Mouse (Mus musculus) cerebellum, adult 9-11 months (tissue): Measurements from ENCODE around the gene Diaph3.
"Not testable (repeated sequence)": the region's sequence is repeated elsewhere in the genome, so short reads cannot be mapped to it uniquely, and the experiment has no call there.

Experiments used
- DNase-seq: peaks from one replicate; pipeline ENCODE4 v3.0.0; 2022

Diaph3 gene

GRCm38 (mm10) chr14:86727538-86728045 is 413.4 kb downstream of the Diaph3 start:
- DNase-seq: no peak

- no peak for DNase-seq
These were observed 419.3 kb downstream of the Diaph3 start for GRCm38 (mm10) chr14:86721768-86722167.

- DNase-seq: no peak
These were observed 420.0 kb downstream of the Diaph3 start for GRCm38 (mm10) chr14:86721082-86721481.

- not testable (repeated sequence) for DNase-seq
These were observed 420.6 kb downstream of the Diaph3 start for GRCm38 (mm10) chr14:86720408-86720807.

- no peak for DNase-seq
These were observed 426.8 kb downstream of the Diaph3 start for GRCm38 (mm10) chr14:86714088-86714690.

GRCm38 (mm10) chr14:86704080-86704479 is 437.0 kb downstream of the Diaph3 start:
- DNase-seq: no peak

- DNase-seq: no peak
These were observed 439.9 kb downstream of the Diaph3 start for GRCm38 (mm10) chr14:86701145-86701544.

GRCm38 (mm10) chr14:86697887-86698286 is 443.1 kb downstream of the Diaph3 start:
- no peak for DNase-seq

- no peak for DNase-seq
These were observed 448.3 kb downstream of the Diaph3 start for GRCm38 (mm10) chr14:86692714-86693113.

GRCm38 (mm10) chr14:86691298-86691697 is 449.7 kb downstream of the Diaph3 start:
- no peak for DNase-seq

GRCm38 (mm10) chr14:86684585-86685503 is 456.2 kb downstream of the Diaph3 start:
- DNase-seq: no peak

GRCm38 (mm10) chr14:86681951-86682350 is 459.1 kb downstream of the Diaph3 start:
- no peak for DNase-seq

GRCm38 (mm10) chr14:86678992-86679391 is 462.0 kb downstream of the Diaph3 start:
- DNase-seq: no peak

- DNase-seq: no peak
These were observed 462.8 kb downstream of the Diaph3 start for GRCm38 (mm10) chr14:86678179-86678780.

GRCm38 (mm10) chr14:86677015-86677414 is 464.0 kb downstream of the Diaph3 start:
- no peak for DNase-seq

GRCm38 (mm10) chr14:86675314-86675713 is 465.7 kb downstream of the Diaph3 start:
- no peak for DNase-seq

GRCm38 (mm10) chr14:86662846-86663245 is 478.2 kb downstream of the Diaph3 start:
- DNase-seq: no peak

- no peak for DNase-seq
These were observed 480.5 kb downstream of the Diaph3 start for GRCm38 (mm10) chr14:86660556-86660955.

GRCm38 (mm10) chr14:86656262-86656661 is 484.8 kb downstream of the Diaph3 start:
- DNase-seq: no peak

- no peak for DNase-seq
These were observed 494.4 kb downstream of the Diaph3 start for GRCm38 (mm10) chr14:86646499-86647120.

- no peak for DNase-seq
These were observed 498.2 kb downstream of the Diaph3 start for GRCm38 (mm10) chr14:86642831-86643241.

GRCm38 (mm10) chr14:86641839-86642238 is 499.2 kb downstream of the Diaph3 start:
- no peak for DNase-seq

- no peak for DNase-seq
These were observed 500.9 kb downstream of the Diaph3 start for GRCm38 (mm10) chr14:86640086-86640485.
